Mouse (Mus musculus): ENCODE data around the gene Vps45. TPM values are rescaled to one million over a fixed set of nuclear protein-coding genes. Genes with fewer than 3 reads are reported as not detected.
A peak's percentile ranks its signal among the peaks of the same experiment; 100 is the strongest.

Vps45 gene
- polyA plus RNA-seq, 1 experiment from 2014 or later, result 24.8 TPM

DNA sequence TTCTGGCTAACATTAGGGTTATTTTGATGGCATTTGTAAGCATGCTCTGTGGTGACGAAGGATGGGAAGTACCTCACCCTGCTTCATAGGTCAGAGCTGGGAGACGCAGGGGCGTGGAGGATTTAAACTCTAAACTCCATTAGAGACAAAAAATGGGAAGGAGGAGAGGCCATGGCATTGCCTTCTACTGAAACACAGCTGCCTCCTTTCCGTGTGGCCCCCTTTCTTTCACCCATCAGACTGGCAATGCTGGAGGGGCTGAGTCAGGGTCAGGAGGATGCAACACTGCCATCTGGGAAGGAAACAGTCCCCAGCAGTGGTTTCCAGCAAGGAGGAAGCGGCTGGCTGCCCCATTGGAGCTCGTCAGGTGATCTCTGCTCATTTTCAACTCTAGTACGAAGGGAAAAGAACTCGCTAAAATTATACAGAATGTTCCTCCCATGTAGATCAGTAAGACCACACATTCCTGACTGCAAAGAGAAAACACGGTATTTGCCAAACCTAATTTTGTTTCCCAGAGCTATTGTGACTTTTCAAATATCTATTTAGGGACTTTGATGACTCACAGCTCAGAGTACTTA, 57.3 kb downstream of the Vps45 start:
- H3K4me2 ChIP-seq (ENCODE audit: low read depth, low read length, severe bottlenecking), result no peak overlapping the region
- H3K27ac ChIP-seq (ENCODE audit: low read depth, low read length), result no peak overlapping the region
- peaks cover 15% of the 10 kb centered on the region for H3K4me1 ChIP-seq (replicated peaks; ENCODE audit: control insufficient read depth, insufficient read depth, low read length)
- H3K4me3 ChIP-seq (ENCODE audit: low read depth, low read length), result no peak overlapping the region
- 79% methylated on average over 9 of the region's 9 CpGs for WGBS
- H3K27me3 ChIP-seq (ENCODE audit: control insufficient read depth, insufficient read depth, low read length), result no peaks in the 10 kb centered on the region
- no peak overlapping the region for H3K9ac ChIP-seq (ENCODE audit: low read length)
- H3K36me3 ChIP-seq (ENCODE audit: control insufficient read depth, insufficient read depth, low read length), result no peaks in the 10 kb centered on the region
- H3K9me3 ChIP-seq (ENCODE audit: control insufficient read depth, low read length), result no peaks in the 10 kb centered on the region
- DNase-seq (ENCODE audit: low spot score) (no peak), ATAC-seq (replicated peaks; ENCODE audit: low FRiP score) (no peak)

GRCm38 (mm10) chr3:96000080-96000632, 58.1 kb downstream of the Vps45 start:
- Histone ChIP-seq H3K9ac (ENCODE audit: low read length) (no peak overlapping the region), H3K4me2 (ENCODE audit: low read depth, low read length, severe bottlenecking) (no peak overlapping the region), H3K27me3 (ENCODE audit: control insufficient read depth, insufficient read depth, low read length) (no peaks in the 10 kb centered on the region), H3K36me3 (ENCODE audit: control insufficient read depth, insufficient read depth, low read length) (no peaks in the 10 kb centered on the region), H3K9me3 (ENCODE audit: control insufficient read depth, low read length) (no peaks in the 10 kb centered on the region), H3K4me1 (replicated peaks; ENCODE audit: control insufficient read depth, insufficient read depth, low read length) (peaks cover 15% of the 10 kb centered on the region), H3K4me3 (ENCODE audit: low read depth, low read length) (no peak overlapping the region), H3K27ac (ENCODE audit: low read depth, low read length) (no peak overlapping the region)
- ATAC-seq (replicated peaks; ENCODE audit: low FRiP score) (no peak), DNase-seq (ENCODE audit: low spot score) (no peak)
- 88% methylated on average over 14 of the region's 14 CpGs for WGBS

- WGBS, result 90% methylated on average over 12 of the region's 12 CpGs
- no peak for DNase-seq (ENCODE audit: low spot score)
Measured at GRCm38 (mm10) chr3:95999308-96000079, 58.8 kb downstream of the Vps45 start.

GRCm38 (mm10) chr3:95997203-95997721, 61.0 kb downstream of the Vps45 start:
- H3K4me1 ChIP-seq (replicated peaks; ENCODE audit: control insufficient read depth, insufficient read depth, low read length), result peaks cover 25% of the 10 kb centered on the region
- H3K9me3 ChIP-seq (ENCODE audit: control insufficient read depth, low read length), result no peaks in the 10 kb centered on the region
- H3K9ac ChIP-seq (ENCODE audit: low read length), result peak overlapping the region; percentile 98
- no peak for DNase-seq (ENCODE audit: low spot score)
- H3K27me3 ChIP-seq (ENCODE audit: control insufficient read depth, insufficient read depth, low read length), result no peaks in the 10 kb centered on the region
- no peaks in the 10 kb centered on the region; the same call in 1 of the 2 replicates for H3K36me3 ChIP-seq (ENCODE audit: control insufficient read depth, insufficient read depth, low read length)
- H3K4me3 ChIP-seq (ENCODE audit: low read depth, low read length), result peak overlapping the region; percentile 83; the same call in 1 of the 2 replicates
- H3K27ac ChIP-seq (ENCODE audit: low read depth, low read length), result no peak overlapping the region
- 25% methylated on average over 9 of the region's 9 CpGs for WGBS
- peak overlapping the region; percentile 75; the same call in 1 of the 2 replicates for H3K4me2 ChIP-seq (ENCODE audit: low read depth, low read length, severe bottlenecking)
- no peak for ATAC-seq (replicated peaks; ENCODE audit: low FRiP score)

More at GRCm38 (mm10) chr3:95999308-96000079, 58.8 kb downstream of the Vps45 start:
- no peaks in the 10 kb centered on the region for H3K27me3 ChIP-seq (ENCODE audit: control insufficient read depth, insufficient read depth, low read length)
- no peak overlapping the region for H3K9ac ChIP-seq (ENCODE audit: low read length)
- ATAC-seq (replicated peaks; ENCODE audit: low FRiP score), result no peak
- no peak overlapping the region for H3K4me2 ChIP-seq (ENCODE audit: low read depth, low read length, severe bottlenecking)
- H3K36me3 ChIP-seq (ENCODE audit: control insufficient read depth, insufficient read depth, low read length), result no peaks in the 10 kb centered on the region
- no peak overlapping the region for H3K4me3 ChIP-seq (ENCODE audit: low read depth, low read length)
- peaks cover 15% of the 10 kb centered on the region for H3K4me1 ChIP-seq (replicated peaks; ENCODE audit: control insufficient read depth, insufficient read depth, low read length)
- no peak overlapping the region for H3K27ac ChIP-seq (ENCODE audit: low read depth, low read length)
- no peaks in the 10 kb centered on the region for H3K9me3 ChIP-seq (ENCODE audit: control insufficient read depth, low read length)

GRCm38 (mm10) chr3:95996451-95997073, 61.7 kb downstream of the Vps45 start:
- Histone ChIP-seq H3K27me3 (ENCODE audit: control insufficient read depth, insufficient read depth, low read length) (no peaks in the 10 kb centered on the region), H3K9ac (ENCODE audit: low read length) (peak overlapping the region; percentile 98), H3K9me3 (ENCODE audit: control insufficient read depth, low read length) (no peaks in the 10 kb centered on the region), H3K4me1 (replicated peaks; ENCODE audit: control insufficient read depth, insufficient read depth, low read length) (peaks cover 27% of the 10 kb centered on the region), H3K4me2 (ENCODE audit: low read depth, low read length, severe bottlenecking) (peak overlapping the region; percentile 75), H3K36me3 (ENCODE audit: control insufficient read depth, insufficient read depth, low read length) (no peaks in the 10 kb centered on the region; the same call in 1 of the 2 replicates), H3K27ac (ENCODE audit: low read depth, low read length) (peak overlapping the region; percentile 95), H3K4me3 (ENCODE audit: low read depth, low read length) (peak overlapping the region; percentile 83)
- DNase-seq (ENCODE audit: low spot score) (no peak), ATAC-seq (replicated peaks; ENCODE audit: low FRiP score) (no peak)
- 13% methylated on average over 6 of the region's 6 CpGs for WGBS

DNA sequence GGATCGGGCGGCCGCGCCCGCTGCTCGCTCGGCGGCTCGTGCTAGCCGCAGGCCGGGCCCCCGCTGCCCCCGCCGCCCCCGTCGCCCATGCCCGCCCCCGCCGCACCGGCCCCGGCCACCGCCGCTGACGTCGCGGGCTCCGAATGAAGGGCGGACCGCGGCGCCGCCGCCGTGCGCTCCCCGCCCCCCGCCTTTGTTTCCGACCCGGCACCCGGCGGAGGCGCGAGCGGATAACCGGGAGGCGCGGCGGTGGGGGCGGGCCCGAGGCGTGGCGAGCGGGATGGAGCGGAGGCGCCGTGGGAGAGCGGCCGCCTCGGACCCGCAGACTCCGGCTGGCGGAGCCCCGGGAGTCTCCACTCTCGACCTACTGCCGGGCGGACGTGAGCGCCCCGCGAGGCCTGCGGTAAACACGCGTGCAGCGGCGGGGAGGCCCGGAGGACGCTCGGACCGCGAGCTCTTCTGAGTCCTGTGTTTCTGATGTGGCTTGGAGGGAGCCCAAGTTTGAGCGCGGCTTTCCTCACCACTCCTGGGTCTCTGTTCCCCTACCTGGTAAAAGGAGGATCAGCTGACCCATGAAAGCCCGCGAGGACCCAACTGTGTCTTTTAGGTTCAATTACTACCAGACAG, 62.4 kb downstream of the Vps45 start, which contains the start of gene Plekho1:
TSS of gene Plekho1 (minus strand) at position 200 of the 627 bp plus-strand sequence.
- H3K9me3 ChIP-seq (ENCODE audit: control insufficient read depth, low read length), result no peaks in the 10 kb centered on the region
- peak within 1 kb of the TSS; percentile 98 for H3K9ac ChIP-seq (ENCODE audit: low read length)
- DNase-seq (ENCODE audit: low spot score) (peak; percentile 86), ATAC-seq (replicated peaks; ENCODE audit: low FRiP score) (peak; percentile 77)
- peak within 1 kb of the TSS; percentile 95 for H3K27ac ChIP-seq (ENCODE audit: low read depth, low read length)
- H3K36me3 ChIP-seq (ENCODE audit: control insufficient read depth, insufficient read depth, low read length), result peaks cover 4% of the 10 kb centered on the region; the same call in 1 of the 2 replicates
- under 1% methylated on average over 66 of the region's 84 CpGs for WGBS
- peaks cover 27% of the 10 kb centered on the region for H3K4me1 ChIP-seq (replicated peaks; ENCODE audit: control insufficient read depth, insufficient read depth, low read length)
- no peaks in the 10 kb centered on the region for H3K27me3 ChIP-seq (ENCODE audit: control insufficient read depth, insufficient read depth, low read length)
- H3K4me2 ChIP-seq (ENCODE audit: low read depth, low read length, severe bottlenecking), result peak within 1 kb of the TSS; percentile 75
- peak within 1 kb of the TSS; percentile 83 for H3K4me3 ChIP-seq (ENCODE audit: low read depth, low read length)

DNA sequence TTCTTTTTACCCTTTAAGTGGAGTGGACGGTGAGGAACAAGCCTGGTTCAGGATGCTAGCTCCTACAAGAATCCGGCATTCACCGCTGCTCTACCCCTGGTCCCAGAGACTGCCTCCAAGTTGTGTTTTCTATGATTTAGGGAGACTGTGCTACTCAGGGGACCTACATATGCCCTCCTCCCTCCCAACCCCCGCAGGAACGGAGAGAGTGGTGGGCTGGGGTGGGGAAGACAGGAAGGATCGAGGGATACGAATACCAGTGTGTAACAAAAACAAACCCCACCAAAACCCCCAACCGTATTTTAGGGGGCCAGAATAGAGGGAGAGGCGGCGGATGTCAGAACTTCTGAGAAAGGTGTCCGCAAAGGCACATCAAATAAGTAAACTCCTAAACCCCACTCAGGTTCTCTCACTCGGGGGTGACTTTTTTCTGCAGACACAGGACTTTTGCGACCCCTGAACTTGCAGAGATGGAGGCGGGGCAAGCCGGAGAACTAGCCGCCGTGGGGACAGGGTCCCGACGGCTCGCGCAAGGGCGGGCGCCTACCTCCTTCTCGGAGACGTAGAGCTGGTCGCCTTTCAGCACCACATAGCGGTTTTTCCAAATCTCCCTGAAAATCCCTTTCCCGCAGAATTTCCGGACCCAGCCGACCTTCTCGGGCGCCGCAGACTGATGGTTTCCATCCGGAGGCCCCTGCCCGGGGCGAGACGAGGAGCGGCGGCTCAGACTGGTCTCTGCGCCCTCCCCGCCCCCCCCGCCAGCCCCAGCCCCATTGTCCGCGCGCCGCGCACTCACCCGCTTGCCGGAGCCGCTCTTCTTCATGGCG, 63.1 kb downstream of the Vps45 start:
- peak; percentile 79 for ATAC-seq (replicated peaks; ENCODE audit: low FRiP score)
- WGBS, result under 1% methylated on average over 49 of the region's 51 CpGs
- H3K27me3 ChIP-seq (ENCODE audit: control insufficient read depth, insufficient read depth, low read length), result no peaks in the 10 kb centered on the region
- H3K36me3 ChIP-seq (ENCODE audit: control insufficient read depth, insufficient read depth, low read length), result peaks cover 4% of the 10 kb centered on the region; the same call in 1 of the 2 replicates
- peak overlapping the region; percentile 95 for H3K27ac ChIP-seq (ENCODE audit: low read depth, low read length)
- H3K9me3 ChIP-seq (ENCODE audit: control insufficient read depth, low read length), result no peaks in the 10 kb centered on the region
- H3K4me2 ChIP-seq (ENCODE audit: low read depth, low read length, severe bottlenecking), result peak overlapping the region; percentile 75
- peak overlapping the region; percentile 98 for H3K9ac ChIP-seq (ENCODE audit: low read length)
- H3K4me1 ChIP-seq (replicated peaks; ENCODE audit: control insufficient read depth, insufficient read depth, low read length), result peaks cover 27% of the 10 kb centered on the region
- H3K4me3 ChIP-seq (ENCODE audit: low read depth, low read length), result peak overlapping the region; percentile 83
- DNase-seq (ENCODE audit: low spot score), result no peak
